Mouse (Mus musculus): ENCODE measurements at regions not wholly inside any gene's neighbourhood (a gene's known extent, or its start where the extent isn't known, plus 50 kb on each side); places are given as distances from the start of the nearest gene placed in this dataset.

- TF ChIP-seq CTCF (IDR thresholded peaks at IDR 0.05) (no peak), EP300 (IDR thresholded peaks at IDR 0.05) (no peak)
Measured at GRCm38 (mm10) chr12:79865179-79865552, 247.6 kb downstream of the Zfp36l1 start.

Measured in lung, postnatal 0 days (tissue).